Mouse (Mus musculus) testis, adult 2 months (tissue): ENCODE measurements around the gene Rgs16.

Source experiments
- CTCF ChIP-seq: fragments of 200-500 bp; IDR thresholded peaks from 2 replicates; pipeline ENCODE4 v1.5.1; 2012; ENCODE audit warnings: low read depth, mild to moderate bottlenecking, inconsistent platforms, low read length, moderate library complexity; ENCODE audit not compliant: control insufficient read depth, insufficient read depth, insufficient replicate concordance
- POLR2A ChIP-seq: fragments of 200-500 bp; IDR thresholded peaks from 2 replicates; pipeline ENCODE4 v1.6.1; 2012; ENCODE audit warnings: low read depth, mild to moderate bottlenecking, inconsistent platforms, low read length, moderate library complexity; ENCODE audit not compliant: control insufficient read depth

DNA sequence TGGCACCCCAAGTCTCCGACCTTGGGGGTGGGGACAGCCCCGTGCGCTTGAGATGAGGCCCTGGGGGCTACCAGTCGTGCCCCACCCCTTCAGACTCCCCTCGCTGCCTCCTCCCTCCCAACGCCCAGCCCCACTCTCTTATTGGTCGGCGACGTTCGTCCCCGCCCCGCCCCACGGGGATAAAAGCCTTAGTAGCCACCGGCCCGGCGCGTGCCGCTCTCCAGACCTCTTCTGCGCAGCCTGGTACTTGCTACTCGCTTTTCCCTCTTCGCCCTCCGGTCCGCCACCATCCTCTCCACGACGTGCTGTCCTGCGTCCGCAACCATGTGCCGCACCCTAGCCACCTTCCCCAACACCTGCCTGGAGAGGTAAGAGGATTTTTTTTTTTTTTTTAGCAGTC is at the start of gene Rgs16:
- TF ChIP-seq CTCF (no peak), POLR2A (no peak)
